Mouse (Mus musculus): ENCODE results near the gene Flad1. TPM values are rescaled to one million over a fixed set of nuclear protein-coding genes. Genes with fewer than 3 reads are reported as not detected.

Flad1 gene
- polyA plus RNA-seq (2015; fragmentation: Nextera tagmentation; extraction: Ambion mirVana): 21.3 and 23.1 TPM in 2 replicates

GRCm38 (mm10) chr3:89411490-89412393 lies at the start of gene Flad1:
Flad1 (minus strand) TSS chr3:89411870.
- Histone ChIP-seq H3K36me3 (peaks cover 32% of the 10 kb centered on the region), H3K9me3 (no peaks in the 10 kb centered on the region), H3K27me3 (no peaks in the 10 kb centered on the region), H3K4me1 (peaks cover 14% of the 10 kb centered on the region), H3K9ac (peak within 1 kb of the TSS; percentile 49), H3K4me2 (peak within 1 kb of the TSS; percentile 62), H3K4me3 (peak within 1 kb of the TSS; percentile 52), H3K27ac (no peak within 1 kb of the TSS)
- peak; percentile 98 for ATAC-seq (ENCODE audit: borderline replicate concordance, extremely low read depth, low FRiP score, low TSS enrichment)
- WGBS: 4% methylated on average over 28 of the region's 28 CpGs

DNA sequence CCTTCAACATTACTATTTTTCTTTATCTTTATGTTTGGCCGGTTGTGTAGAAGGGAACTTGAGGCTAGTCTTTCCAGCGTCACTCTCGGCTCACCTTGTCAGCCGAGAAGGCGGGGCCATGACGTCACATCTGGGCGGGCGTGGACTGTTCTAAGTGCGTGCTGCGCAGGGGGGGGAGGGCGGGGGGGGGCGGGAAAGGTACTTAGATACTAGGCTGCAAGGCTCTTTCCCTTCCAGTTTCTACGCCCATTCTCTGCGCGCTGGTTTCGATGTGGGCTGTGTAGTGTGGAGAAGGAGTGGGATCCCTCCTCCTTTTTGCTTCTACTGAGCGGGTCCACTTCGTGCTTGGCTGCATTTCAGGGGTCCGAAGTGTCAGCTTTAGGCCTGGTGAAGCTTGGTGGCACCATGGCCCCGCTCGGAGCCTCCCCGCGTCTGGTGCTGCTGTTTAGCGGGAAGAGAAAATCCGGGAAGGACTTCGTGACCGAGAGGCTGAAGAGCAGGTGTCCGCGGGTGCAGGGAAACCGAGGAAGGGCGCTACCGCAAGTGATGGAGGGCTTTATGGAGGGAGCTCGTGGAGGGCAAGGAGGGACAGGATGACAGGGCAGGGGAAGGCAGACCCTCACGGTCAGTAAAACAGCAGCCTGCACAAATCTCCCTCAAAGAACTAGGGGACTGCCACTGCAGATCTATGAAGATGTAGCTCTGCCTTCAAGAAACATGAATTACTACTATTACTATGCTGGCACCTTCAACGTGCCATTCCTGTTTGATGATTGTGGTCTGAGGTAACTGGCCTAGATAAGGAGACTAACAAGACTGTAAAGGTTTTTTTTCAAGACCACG lies 47.5 kb upstream of the Flad1 start:
- Histone ChIP-seq H3K4me3 (peak overlapping the region; percentile 57), H3K36me3 (no peaks in the 10 kb centered on the region), H3K9ac (peak overlapping the region; percentile 60), H3K27me3 (no peaks in the 10 kb centered on the region), H3K9me3 (no peaks in the 10 kb centered on the region), H3K4me2 (peak overlapping the region; percentile 83), H3K4me1 (peaks cover 23% of the 10 kb centered on the region), H3K27ac (peak overlapping the region; percentile 82)
- under 1% methylated on average over 34 of the region's 36 CpGs for WGBS
- ATAC-seq (ENCODE audit: borderline replicate concordance, extremely low read depth, low FRiP score, low TSS enrichment): peak; percentile 83

- Histone ChIP-seq H3K36me3 (no peaks in the 10 kb centered on the region), H3K27ac (peak overlapping the region; percentile 82), H3K4me3 (peak overlapping the region; percentile 57), H3K27me3 (no peaks in the 10 kb centered on the region), H3K9ac (no peak overlapping the region), H3K4me2 (peak overlapping the region; percentile 83), H3K4me1 (peaks cover 23% of the 10 kb centered on the region), H3K9me3 (no peaks in the 10 kb centered on the region)
- ATAC-seq (ENCODE audit: borderline replicate concordance, extremely low read depth, low FRiP score, low TSS enrichment): peak; percentile 56; the same call in 1 of the 2 replicates
- 25% methylated on average over 13 of the region's 13 CpGs for WGBS
Measured at GRCm38 (mm10) chr3:89458372-89458964, 46.8 kb upstream of the Flad1 start.

DNA sequence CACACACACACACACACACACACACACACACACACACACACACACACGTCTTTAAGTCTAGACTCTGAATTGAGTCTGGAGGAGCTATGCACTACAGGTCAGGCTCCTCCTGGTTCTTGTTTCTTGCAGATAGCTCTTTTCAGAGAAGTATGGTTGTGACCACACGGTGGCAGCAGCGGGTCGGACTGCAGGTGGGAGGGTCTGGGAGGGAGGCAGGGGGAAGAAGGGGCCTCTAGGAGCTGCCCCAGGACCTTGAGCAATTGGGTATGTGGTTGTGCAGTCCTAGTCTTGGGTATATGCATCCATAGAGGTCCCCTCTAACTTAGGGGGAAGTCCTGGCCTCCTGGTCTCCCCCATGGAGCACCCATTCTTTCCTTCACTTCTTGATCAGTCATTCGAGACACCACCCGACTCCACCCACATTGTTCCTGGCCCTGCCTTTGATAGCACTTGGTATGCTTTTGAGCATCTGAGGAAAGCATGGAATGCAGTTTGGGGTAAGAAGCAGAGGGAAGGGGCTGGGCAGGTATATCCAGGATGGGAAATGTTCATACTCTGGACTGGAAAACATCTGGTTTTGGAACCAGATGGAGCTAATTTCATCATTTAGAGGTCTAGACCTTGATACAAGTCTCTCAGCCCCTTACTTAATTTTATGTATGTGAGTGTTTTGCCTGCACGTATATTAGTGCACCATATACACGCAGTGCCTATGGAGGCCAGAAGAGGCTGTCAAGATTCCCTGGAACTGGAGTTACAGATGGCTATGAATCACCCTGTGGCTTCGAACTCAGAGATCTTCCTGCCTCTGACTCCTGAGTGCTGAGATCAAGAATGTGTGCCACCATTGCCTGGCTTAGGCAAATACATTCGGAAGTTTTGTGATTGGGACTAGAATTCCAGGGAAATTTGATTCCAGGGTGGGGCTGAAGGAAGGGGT lies 45.3 kb upstream of the Flad1 start:
- Histone ChIP-seq H3K27me3 (no peaks in the 10 kb centered on the region), H3K4me3 (no peak overlapping the region), H3K9me3 (no peaks in the 10 kb centered on the region), H3K36me3 (no peaks in the 10 kb centered on the region), H3K9ac (no peak overlapping the region), H3K4me1 (peaks cover 26% of the 10 kb centered on the region), H3K27ac (no peak overlapping the region), H3K4me2 (no peak overlapping the region)
- 37% methylated on average over 10 of the region's 10 CpGs for WGBS
- ATAC-seq (ENCODE audit: borderline replicate concordance, extremely low read depth, low FRiP score, low TSS enrichment): peak; percentile 17; the same call in 1 of the 2 replicates

DNA sequence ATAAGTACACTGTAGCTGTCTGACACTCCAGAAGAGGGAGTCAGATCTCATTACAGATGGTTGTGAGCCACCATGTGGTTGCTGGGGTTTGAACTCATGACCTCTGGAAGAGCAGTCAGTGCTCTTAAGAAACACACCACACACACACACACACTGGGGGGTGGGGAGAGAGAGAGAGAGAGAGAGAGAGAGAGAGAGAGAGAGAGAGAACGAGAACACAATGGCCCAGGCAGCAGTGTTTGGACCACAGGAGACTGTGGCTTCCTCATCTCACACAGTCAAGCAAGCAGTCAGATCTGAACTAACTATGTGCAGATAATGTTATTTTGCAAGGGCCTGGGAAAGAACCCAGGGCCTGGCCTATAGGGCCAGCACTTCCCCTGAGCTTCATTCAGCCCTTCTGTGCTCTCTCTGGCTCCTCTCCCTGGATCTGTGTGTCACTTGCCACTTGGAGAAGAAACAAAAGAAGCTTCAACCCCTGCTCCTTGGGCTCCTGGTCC lies 44.2 kb upstream of the Flad1 start:
- Histone ChIP-seq H3K27ac (no peak overlapping the region), H3K27me3 (no peaks in the 10 kb centered on the region), H3K9ac (no peak overlapping the region), H3K4me3 (no peak overlapping the region), H3K36me3 (no peaks in the 10 kb centered on the region), H3K9me3 (no peaks in the 10 kb centered on the region), H3K4me2 (no peak overlapping the region), H3K4me1 (peaks cover 37% of the 10 kb centered on the region)
- no peak for ATAC-seq (ENCODE audit: borderline replicate concordance, extremely low read depth, low FRiP score, low TSS enrichment)
- WGBS: 88% methylated on average over 1 of the region's 1 CpGs

DNA sequence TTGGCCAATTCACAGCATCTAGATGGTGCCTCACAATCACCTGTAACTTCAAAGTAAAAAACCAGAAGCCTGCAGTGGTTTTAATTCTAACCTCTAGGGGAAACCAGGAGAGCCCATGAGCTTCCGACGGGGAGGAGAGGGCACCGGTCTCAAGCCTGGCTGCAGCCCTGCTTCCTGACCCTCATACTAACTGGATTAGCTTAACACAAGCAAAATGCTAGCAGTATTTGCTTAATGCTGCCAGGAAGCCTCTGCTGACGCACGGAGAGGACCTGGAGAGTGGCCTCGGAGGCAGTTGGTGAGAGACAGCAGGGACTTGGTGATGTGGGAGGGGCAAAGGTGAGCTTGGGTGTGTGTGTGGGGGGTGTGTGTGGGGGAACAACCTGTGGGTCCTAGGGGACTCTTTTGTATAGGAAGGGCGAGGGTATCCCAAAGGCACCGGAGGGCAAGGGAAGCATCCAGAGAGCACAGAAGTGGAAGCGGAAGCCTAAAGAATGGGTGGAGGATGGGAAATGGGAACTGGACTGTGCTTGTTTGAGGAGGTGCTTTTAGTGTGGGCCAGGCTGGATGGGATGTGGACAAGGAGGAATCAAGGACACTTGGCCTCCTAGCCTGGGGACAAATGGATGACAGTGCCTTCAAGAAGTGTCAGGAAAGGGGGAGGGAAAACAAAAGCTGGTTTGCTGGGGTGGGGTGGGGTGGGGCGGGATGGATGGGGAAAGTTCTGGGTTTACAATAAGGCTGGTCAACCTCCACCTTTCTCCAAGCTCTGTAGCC lies 42.9 kb upstream of the Flad1 start, which contains the start of gene Pmvk:
Pmvk (plus strand) TSS at position 141 of the 777 bp plus-strand sequence.
- H3K4me3 ChIP-seq: no peak within 1 kb of the TSS
- no peaks in the 10 kb centered on the region for H3K36me3 ChIP-seq
- H3K9ac ChIP-seq: 0 out of 2 replicates have a peak within 1 kb of the TSS, but pooled peaks have one; percentile 22
- WGBS: 45% methylated on average over 10 of the region's 10 CpGs
- no peak for ATAC-seq (ENCODE audit: borderline replicate concordance, extremely low read depth, low FRiP score, low TSS enrichment)
- no peak within 1 kb of the TSS for H3K4me2 ChIP-seq
- peaks cover 35% of the 10 kb centered on the region for H3K4me1 ChIP-seq
- no peaks in the 10 kb centered on the region for H3K27me3 ChIP-seq
- H3K27ac ChIP-seq: no peak within 1 kb of the TSS
- no peaks in the 10 kb centered on the region for H3K9me3 ChIP-seq

- ATAC-seq (ENCODE audit: borderline replicate concordance, extremely low read depth, low FRiP score, low TSS enrichment): 0 out of 2 replicates have a peak, but pooled peaks have one; percentile 33
- Histone ChIP-seq H3K4me1 (peaks cover 37% of the 10 kb centered on the region), H3K27me3 (no peaks in the 10 kb centered on the region), H3K4me2 (no peak overlapping the region), H3K27ac (peak overlapping the region; percentile 53; the same call in 1 of the 2 replicates), H3K4me3 (no peak overlapping the region), H3K9me3 (no peaks in the 10 kb centered on the region), H3K9ac (no peak overlapping the region), H3K36me3 (no peaks in the 10 kb centered on the region)
- 58% methylated on average over 1 of the region's 1 CpGs for WGBS
Measured at GRCm38 (mm10) chr3:89451916-89452315, 40.2 kb upstream of the Flad1 start.

GRCm38 (mm10) chr3:89449541-89449940 lies 37.9 kb upstream of the Flad1 start:
- H3K27ac ChIP-seq: 0 out of 2 replicates have a peak overlapping the region, but pooled peaks have one; percentile 47
- no peak overlapping the region for H3K4me3 ChIP-seq
- ATAC-seq (ENCODE audit: borderline replicate concordance, extremely low read depth, low FRiP score, low TSS enrichment): no peak
- H3K9ac ChIP-seq: no peak overlapping the region
- peaks cover 7% of the 10 kb centered on the region for H3K36me3 ChIP-seq
- no peaks in the 10 kb centered on the region for H3K9me3 ChIP-seq
- WGBS: 47% methylated on average over 7 of the region's 7 CpGs
- H3K4me1 ChIP-seq: peaks cover 33% of the 10 kb centered on the region
- H3K27me3 ChIP-seq: no peaks in the 10 kb centered on the region
- no peak overlapping the region; the same call in 1 of the 2 replicates for H3K4me2 ChIP-seq

- H3K4me3 ChIP-seq: no peak overlapping the region
- no peaks in the 10 kb centered on the region for H3K9me3 ChIP-seq
- 40% methylated on average over 13 of the region's 13 CpGs for WGBS
- H3K36me3 ChIP-seq: peaks cover 7% of the 10 kb centered on the region
- no peak overlapping the region; the same call in 1 of the 2 replicates for H3K9ac ChIP-seq
- no peaks in the 10 kb centered on the region for H3K27me3 ChIP-seq
- peak; percentile 79 for ATAC-seq (ENCODE audit: borderline replicate concordance, extremely low read depth, low FRiP score, low TSS enrichment)
- H3K4me2 ChIP-seq: peak overlapping the region; percentile 26; the same call in 1 of the 2 replicates
- H3K4me1 ChIP-seq: peaks cover 31% of the 10 kb centered on the region
- H3K27ac ChIP-seq: peak overlapping the region; percentile 47
Measured at GRCm38 (mm10) chr3:89448720-89449537, 37.3 kb upstream of the Flad1 start.

Data from lung, embryonic 15.5 days (tissue).